Mouse (Mus musculus): Measurements from ENCODE around the gene Nrxn2.
A peak's percentile ranks its signal among the peaks of the same experiment; 100 is the strongest.

DNA sequence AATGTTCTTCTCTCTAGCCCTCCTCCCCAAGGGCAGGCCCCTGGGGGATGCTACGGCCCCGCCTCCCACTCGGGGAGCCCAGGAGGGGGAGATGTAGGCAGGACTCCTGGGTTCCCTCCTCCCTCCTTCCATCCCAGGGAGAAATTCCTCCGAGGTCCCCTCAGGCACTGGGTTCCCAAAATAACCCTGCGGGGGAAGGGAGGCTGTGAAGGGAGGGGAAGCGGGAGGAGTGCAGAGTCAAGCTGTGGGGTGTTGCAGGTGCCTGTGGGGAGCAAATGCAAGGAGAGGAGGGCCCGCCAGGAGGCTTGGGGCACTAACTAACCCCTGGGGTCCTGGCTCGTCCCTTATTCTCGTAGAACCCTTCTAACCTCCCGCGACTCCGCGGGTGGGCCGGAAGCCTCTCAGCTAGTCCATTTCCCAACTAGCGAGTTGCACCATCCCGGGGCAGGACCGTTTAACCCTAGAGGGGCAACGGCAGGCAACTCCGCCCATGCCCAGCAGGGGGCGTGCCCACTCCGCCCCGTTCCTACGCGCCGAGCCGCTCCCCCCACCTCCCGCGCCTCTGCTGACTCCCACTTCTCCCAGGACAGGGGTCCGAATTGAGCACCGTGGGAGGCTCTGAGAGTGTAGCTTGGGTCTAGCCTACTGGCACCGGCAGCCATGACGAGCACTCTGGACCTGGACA lies 17.3 kb upstream of the Nrxn2 start:
- TF ChIP-seq CTCF (IDR thresholded peaks at IDR 0.05; ENCODE audit: insufficient read depth, low read length) (peak; percentile 50), POLR2A (IDR thresholded peaks at IDR 0.05; ENCODE audit: borderline replicate concordance, extremely low read depth, low read depth, low read length) (0 out of 2 replicates have a peak, but pooled peaks have one; percentile 23)

Data from lung, adult 2 months (tissue).